11 mouse cellular contexts compared by ENCODE assay signal in the genomic region with DNA sequence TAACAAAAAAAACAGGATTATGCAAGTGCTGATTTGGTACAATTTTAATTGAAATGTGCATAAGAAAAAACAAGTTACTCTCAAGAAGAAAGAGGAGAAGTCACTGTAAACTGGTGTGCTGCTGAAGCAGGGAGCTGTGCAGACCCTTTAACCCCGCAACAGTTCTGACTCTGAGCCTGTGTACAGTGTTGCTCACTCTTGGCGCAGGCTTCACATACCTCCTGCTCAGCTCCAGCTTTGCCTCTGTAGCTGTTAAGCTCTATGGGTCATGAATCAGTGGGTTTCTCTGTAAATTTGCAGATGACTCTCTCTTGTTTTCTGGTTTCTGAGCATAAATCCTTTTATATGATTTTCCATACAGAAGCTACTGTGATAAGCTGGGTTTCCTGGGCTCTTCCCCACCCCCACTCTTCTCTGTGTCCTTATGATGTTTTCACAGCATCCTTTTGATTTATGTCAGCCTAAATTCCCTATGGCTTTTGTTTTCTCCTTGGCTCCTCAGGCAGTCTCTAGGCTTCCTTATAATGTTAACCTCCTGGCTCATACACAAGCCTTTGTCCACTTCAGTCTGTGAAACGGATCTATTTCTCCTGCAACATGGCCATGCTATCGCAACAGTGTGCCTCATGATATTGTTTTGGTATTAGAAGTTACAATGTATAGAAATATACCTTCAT. TPM values are rescaled to one million over a fixed set of nuclear protein-coding genes. Genes with fewer than 3 reads are reported as not detected.
DNase-seq lines count a peak whose midpoint lies in the region; ATAC-seq lines count a peak whose summit lies in the region.
"Had no signal": no experiment of that assay in that cellular context is flagged by ENCODE, and none has a peak within 500 bp of the region (broad histone marks: within the 10 kb centered on the region; RNA-seq: fewer than 3 reads in every experiment).

No protein-coding gene starts in this region.

- H3K27ac ChIP-seq in forebrain, embryonic 15.5 days (replicated peaks): no peak overlapping the region
- peak overlapping the region; percentile 45; the same call in 1 of the 2 replicates for H3K27ac ChIP-seq in hindbrain, embryonic 15.5 days (replicated peaks)
- H3K27ac ChIP-seq in neural tube, embryonic 13.5 days (replicated peaks): peak overlapping the region; percentile 52
- H3K27ac ChIP-seq in heart, embryonic 10.5 days: no peak overlapping the region
- H3K27ac ChIP-seq: limb, embryonic 12.5 days; lung, embryonic 15.5 days had no signal

- peak; percentile 34 to 42 for DNase-seq in kidney, postnatal 4 days
- DNase-seq in kidney, postnatal 25 days: no peak
- no peak for DNase-seq in heart, embryonic 10.5 days (ENCODE audit: low spot score)
- DNase-seq in T-cell, adult 2 months (ENCODE audit: low spot score): no peak
- DNase-seq: layer of hippocampus, adult 9-11 months had no signal

- peak; percentile 77 for ATAC-seq in forebrain, embryonic 15.5 days (replicated peaks)
- no peak for ATAC-seq in hindbrain, embryonic 15.5 days (ENCODE audit: low FRiP score, low read depth)
- ATAC-seq in neural tube, embryonic 13.5 days (ENCODE audit: low read depth): peak; percentile 57; the same call in 1 of the 2 replicates

- no peak overlapping the region for H3K4me3 ChIP-seq in forebrain, embryonic 15.5 days
- H3K4me3 ChIP-seq in hindbrain, embryonic 15.5 days: no peak overlapping the region
- no peak overlapping the region for H3K4me3 ChIP-seq in neural tube, embryonic 13.5 days
- H3K4me3 ChIP-seq in heart, embryonic 10.5 days: no peak overlapping the region
- H3K4me3 ChIP-seq: heart, embryonic 12.5 days; limb, embryonic 12.5 days; lung, embryonic 15.5 days had no signal

- H3K9ac ChIP-seq in forebrain, embryonic 15.5 days (replicated peaks): no peak overlapping the region
- no peak overlapping the region for H3K9ac ChIP-seq in hindbrain, embryonic 15.5 days
- no peak overlapping the region for H3K9ac ChIP-seq in neural tube, embryonic 13.5 days
- H3K9ac ChIP-seq: heart, embryonic 12.5 days; limb, embryonic 12.5 days; lung, embryonic 15.5 days had no signal

- 52% methylated on average over 4 of the region's 4 CpGs for WGBS in forebrain, embryonic 15.5 days
- 59% methylated on average over 4 of the region's 4 CpGs for WGBS in hindbrain, embryonic 15.5 days
- 42% methylated on average over 4 of the region's 4 CpGs for WGBS in neural tube, embryonic 13.5 days
- 78% methylated on average over 4 of the region's 4 CpGs for WGBS in heart, embryonic 10.5 days

- no peaks in the 10 kb centered on the region for H3K36me3 ChIP-seq in forebrain, embryonic 15.5 days
- H3K36me3 ChIP-seq in hindbrain, embryonic 15.5 days: no peaks in the 10 kb centered on the region
- no peaks in the 10 kb centered on the region for H3K36me3 ChIP-seq in neural tube, embryonic 13.5 days
- no peaks in the 10 kb centered on the region for H3K36me3 ChIP-seq in heart, embryonic 10.5 days
- H3K36me3 ChIP-seq: heart, embryonic 12.5 days; limb, embryonic 12.5 days; lung, embryonic 15.5 days had no signal

- peaks cover 11% of the 10 kb centered on the region for H3K4me1 ChIP-seq in forebrain, embryonic 15.5 days
- peaks cover 7% of the 10 kb centered on the region for H3K4me1 ChIP-seq in hindbrain, embryonic 15.5 days (replicated peaks)
- H3K4me1 ChIP-seq in neural tube, embryonic 13.5 days (replicated peaks): peaks cover 12% of the 10 kb centered on the region
- no peaks in the 10 kb centered on the region for H3K4me1 ChIP-seq in heart, embryonic 10.5 days
- H3K4me1 ChIP-seq: heart, embryonic 12.5 days had no signal

- H3K27me3 ChIP-seq in forebrain, embryonic 15.5 days: no peaks in the 10 kb centered on the region
- no peaks in the 10 kb centered on the region for H3K27me3 ChIP-seq in hindbrain, embryonic 15.5 days
- H3K27me3 ChIP-seq in neural tube, embryonic 13.5 days: no peaks in the 10 kb centered on the region
- no peaks in the 10 kb centered on the region for H3K27me3 ChIP-seq in heart, embryonic 10.5 days (ENCODE audit: insufficient read depth, poor library complexity, severe bottlenecking)
- H3K27me3 ChIP-seq: heart, embryonic 12.5 days; lung, embryonic 15.5 days had no signal

- no peaks in the 10 kb centered on the region for H3K9me3 ChIP-seq in forebrain, embryonic 15.5 days
- H3K9me3 ChIP-seq in hindbrain, embryonic 15.5 days: no peaks in the 10 kb centered on the region
- H3K9me3 ChIP-seq in neural tube, embryonic 13.5 days: no peaks in the 10 kb centered on the region
- H3K9me3 ChIP-seq in heart, embryonic 10.5 days: no peaks in the 10 kb centered on the region
- H3K9me3 ChIP-seq: heart, embryonic 12.5 days; limb, embryonic 12.5 days; lung, embryonic 15.5 days had no signal

- no peak overlapping the region for H3K4me2 ChIP-seq in forebrain, embryonic 15.5 days (replicated peaks)
- no peak overlapping the region for H3K4me2 ChIP-seq in hindbrain, embryonic 15.5 days
- no peak overlapping the region for H3K4me2 ChIP-seq in neural tube, embryonic 13.5 days
- H3K4me2 ChIP-seq: heart, embryonic 12.5 days; limb, embryonic 12.5 days; lung, embryonic 15.5 days had no signal

RNA-seq across cellular contexts. Expression of a gene that starts 30.1 kb away (rescaled TPM):
- polyA plus RNA-seq in forebrain, embryonic 15.5 days (2015; fragmentation: Nextera tagmentation; extraction: Ambion mirVana): 29.0 and 30.8 TPM in 2 replicates
- polyA plus RNA-seq in hindbrain, embryonic 15.5 days (2015; fragmentation: Nextera tagmentation; extraction: Ambion mirVana): 20.7 and 24.9 TPM in 2 replicates
- polyA plus RNA-seq in neural tube, embryonic 13.5 days (2015; fragmentation: Nextera tagmentation; extraction: Ambion mirVana): 20.7 and 23.1 TPM in 2 replicates
- polyA plus RNA-seq in heart, embryonic 10.5 days (2016; fragmentation: Nextera tagmentation; extraction: Ambion mirVana): 0.74 and 2.3 TPM in 2 replicates

Comparison
In these comparisons a context has a peak if more than half of its experiments do, and no peak if none do; other contexts are left out.
1. DNase-seq: peak in kidney, postnatal 4 days (2 of 2); none in kidney, postnatal 25 days (0 of 2), heart, embryonic 10.5 days (single experiment) and T-cell, adult 2 months (single experiment).
2. H3K27ac ChIP-seq: peak in hindbrain, embryonic 15.5 days (single experiment) and neural tube, embryonic 13.5 days (single experiment); none in forebrain, embryonic 15.5 days (single experiment) and heart, embryonic 10.5 days (single experiment).